Mouse (Mus musculus) lung, adult 2 months (tissue): ENCODE measurements around the gene Med11. TPM values are rescaled to one million over a fixed set of nuclear protein-coding genes. Genes with fewer than 3 reads are reported as not detected.
A peak's percentile ranks its signal among the peaks of the same experiment; 100 is the strongest.
"Not testable (repeated sequence)": the region's sequence is repeated elsewhere in the genome, so short reads cannot be mapped to it uniquely, and the experiment has no call there.

Experiments
- DNase-seq: peaks from one replicate; pipeline ENCODE4 v3.0.0; 2022
- H3K4me1 ChIP-seq: fragments of 200-500 bp; 2 replicates; pipeline ENCODE4 v1.6.1; 2011; ENCODE audit warnings: low read length; ENCODE audit not compliant: control insufficient read depth, insufficient read depth
- H3K4me3 ChIP-seq: fragments of 200-500 bp; replicated peaks from 2 replicates; pipeline ENCODE3; 2011; ENCODE audit warnings: low read depth, mild to moderate bottlenecking, control low read depth, low read length; ENCODE audit errors: extremely low read depth
- CTCF ChIP-seq: fragments of 200-500 bp; IDR thresholded peaks from 2 replicates; pipeline ENCODE4 v1.5.1; 2011; ENCODE audit warnings: mild to moderate bottlenecking, low read length, control low read depth; ENCODE audit not compliant: insufficient read depth
- POLR2A ChIP-seq: fragments of 200-500 bp; IDR thresholded peaks from 2 replicates; pipeline ENCODE4 v1.6.1; 2011; ENCODE audit warnings: low read depth, mild to moderate bottlenecking, control low read depth, low read length, borderline replicate concordance; ENCODE audit errors: extremely low read depth
- WGBS: fragments of 180-500 bp; shearing (Covaris S2); methylation state at CpG from one replicate; pipeline ENCODE4 v1.1.7; 2018; 5-methylcytosine and 5-hydroxymethylcytosine counted together
- polyA plus RNA-seq: library from polyadenylated mRNA; depleted of rRNA; stranded (reverse); fragments of >200 nt; gene quantifications from 2 replicates; pipeline ENCODE4 v1.2.3, GENCODE M21; 2012; rRNA removed

Med11 gene
- polyA plus RNA-seq = 21.6 and 26.9 TPM in 2 replicates

DNA sequence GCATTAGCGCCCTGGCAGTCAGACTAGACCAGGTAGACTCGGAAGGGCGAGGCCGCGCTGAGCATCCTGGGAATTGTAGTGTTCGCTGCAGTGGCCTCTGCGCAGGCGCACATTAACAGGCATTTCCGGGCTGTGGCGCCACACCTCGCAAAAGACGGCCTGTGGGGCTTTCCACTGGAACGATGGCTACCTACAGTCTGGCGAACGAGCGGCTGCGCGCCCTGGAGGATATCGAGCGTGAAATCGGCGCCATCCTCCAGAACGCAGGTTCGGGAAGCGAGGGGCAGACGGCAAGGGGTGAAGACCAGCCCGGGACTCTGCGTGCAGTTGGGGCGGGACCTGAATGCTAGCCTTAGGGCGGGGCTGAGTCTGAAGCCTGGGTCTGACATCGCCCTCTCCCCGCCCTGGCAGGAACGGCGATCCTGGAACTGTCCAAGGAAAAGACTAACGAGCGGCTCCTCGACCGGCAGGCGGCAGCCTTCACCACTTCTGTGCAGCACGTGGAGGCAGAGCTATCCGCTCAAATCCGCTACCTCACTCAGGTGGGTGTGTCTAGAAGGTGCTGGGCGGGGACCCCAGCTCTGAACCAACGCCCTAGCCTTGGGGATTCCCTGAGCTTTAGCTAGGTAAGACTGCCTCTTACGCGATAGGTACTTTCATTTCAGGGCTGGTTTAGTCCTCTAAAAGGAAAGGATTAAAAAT lies at the start of gene Med11:
Gene Med11, plus strand, starts transcription at position 123 of the 702 bp plus-strand sequence.
- TF ChIP-seq POLR2A (peak; percentile 88; the same call in 1 of the 2 replicates), CTCF (peak; percentile 83)
- peak; percentile 97 for DNase-seq
- WGBS = under 1% methylated on average over 46 of the region's 46 CpGs
- Histone ChIP-seq H3K4me3 (peak within 1 kb of the TSS; percentile 87), H3K4me1 (no peaks in the 10 kb centered on the region)

DNA sequence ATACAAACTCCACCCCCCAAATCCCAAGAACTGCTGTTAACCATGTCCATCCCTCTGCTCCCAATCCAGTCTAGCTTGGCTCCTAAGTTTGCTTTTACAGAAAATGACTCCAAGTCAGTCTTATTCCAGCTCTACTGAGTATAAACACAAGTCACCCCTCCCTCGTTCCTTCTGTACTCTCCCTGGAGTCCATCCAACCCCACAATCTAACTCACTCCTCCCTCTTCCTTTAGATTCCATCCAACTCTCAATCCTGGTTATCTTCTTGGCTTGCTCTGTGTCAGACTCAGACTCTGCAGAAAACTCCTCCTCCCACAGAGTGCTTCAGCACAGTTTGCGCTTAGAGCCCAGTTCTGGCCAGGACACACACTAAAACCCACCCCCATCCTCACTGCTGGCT lies 48.1 kb upstream of the Med11 start:
- no peak overlapping the region for H3K4me3 ChIP-seq
- TF ChIP-seq CTCF (no peak), POLR2A (no peak)
- DNase-seq = no peak
- WGBS = 46% methylated on average over 2 of the region's 2 CpGs
- no peaks in the 10 kb centered on the region; the same call in 1 of the 2 replicates for H3K4me1 ChIP-seq

DNA sequence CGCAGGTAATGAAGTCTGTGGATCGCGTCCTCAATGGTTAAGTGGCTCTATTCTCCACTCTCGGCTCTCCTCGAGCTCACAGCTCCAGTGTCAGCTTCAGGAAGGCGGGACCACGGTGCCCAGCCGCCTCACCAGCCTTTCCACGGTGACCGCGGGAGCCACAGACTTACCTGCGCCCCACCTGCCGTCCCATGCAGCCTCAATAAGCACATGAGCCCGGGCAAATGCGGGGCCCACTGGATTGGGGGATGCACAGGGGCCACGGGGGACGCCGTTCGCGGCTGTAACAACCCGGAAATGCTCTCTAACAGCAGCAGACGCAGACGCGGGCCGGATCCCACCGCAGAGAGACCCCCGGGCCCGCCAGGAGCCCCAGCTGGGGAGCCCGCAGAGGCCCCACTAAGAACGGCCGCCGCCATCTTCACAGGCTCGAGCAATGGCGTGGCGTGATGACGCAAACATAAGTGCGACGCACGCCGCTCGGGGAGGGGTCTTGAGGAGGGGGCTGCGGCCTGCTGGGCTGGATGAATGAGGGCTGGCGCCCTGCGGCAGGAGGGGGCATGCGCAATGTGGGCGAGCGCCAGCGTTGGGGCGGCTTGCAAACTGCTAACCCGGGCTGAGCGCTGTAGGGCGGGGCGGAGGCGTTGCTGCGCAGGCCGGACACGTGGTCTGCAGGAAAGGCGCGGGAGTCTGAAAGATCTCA lies 42.0 kb upstream of the Med11 start, which contains the start of gene Pelp1:
Gene Pelp1, minus strand, starts transcription at position 438 of the 703 bp plus-strand sequence.
- Histone ChIP-seq H3K4me1 (peaks cover 2% of the 10 kb centered on the region; the same call in 1 of the 2 replicates), H3K4me3 (peak within 1 kb of the TSS; percentile 95)
- peak; percentile 87 for DNase-seq
- TF ChIP-seq POLR2A (peak; percentile 66; the same call in 1 of the 2 replicates), CTCF (no peak)
- under 1% methylated on average over 59 of the region's 59 CpGs for WGBS

DNA sequence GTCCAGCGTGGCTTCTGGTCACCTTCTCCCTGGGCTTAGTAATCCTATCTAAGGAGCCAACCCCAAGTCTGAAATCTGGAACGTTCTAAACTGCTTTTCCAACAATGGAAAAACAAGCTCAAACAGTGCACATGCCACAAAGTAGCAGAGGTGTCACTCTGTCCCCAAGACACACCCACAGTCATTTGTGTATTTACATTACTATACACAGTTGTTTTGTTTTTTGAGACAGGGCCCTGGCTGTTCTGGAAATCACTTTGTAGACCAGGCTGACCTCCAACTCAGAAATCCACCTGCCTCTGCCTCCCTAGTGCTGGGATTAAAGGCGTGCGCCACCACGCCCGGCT lies 41.4 kb upstream of the Med11 start:
- WGBS = 60% methylated on average over 6 of the region's 6 CpGs
- no peak for DNase-seq
- Histone ChIP-seq H3K4me1 (peaks cover 2% of the 10 kb centered on the region; the same call in 1 of the 2 replicates), H3K4me3 (peak overlapping the region; percentile 95)
- no peak for TF ChIP-seq CTCF
- TF ChIP-seq POLR2A = no peak

DNA sequence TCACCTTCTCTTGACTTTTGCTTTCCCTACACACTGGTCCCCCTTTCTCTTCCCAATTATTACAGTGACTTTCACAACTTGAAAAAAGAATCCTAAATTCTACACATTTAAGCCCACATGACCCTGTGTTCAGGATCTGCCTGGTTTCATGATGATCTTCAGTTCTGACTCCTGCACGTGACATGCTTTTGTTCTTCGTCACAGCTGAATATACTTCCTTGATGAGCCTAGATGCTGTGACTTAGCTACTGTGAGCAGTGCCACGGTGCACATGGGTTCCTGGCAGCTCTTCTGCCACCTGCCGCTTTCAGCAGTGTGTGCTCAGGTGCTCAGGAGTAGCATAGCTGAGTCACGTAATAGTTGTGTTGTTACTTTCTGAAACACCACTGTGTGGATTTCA lies 39.1 kb upstream of the Med11 start:
- 64% methylated on average over 5 of the region's 5 CpGs for WGBS
- TF ChIP-seq CTCF (no peak), POLR2A (no peak)

DNA sequence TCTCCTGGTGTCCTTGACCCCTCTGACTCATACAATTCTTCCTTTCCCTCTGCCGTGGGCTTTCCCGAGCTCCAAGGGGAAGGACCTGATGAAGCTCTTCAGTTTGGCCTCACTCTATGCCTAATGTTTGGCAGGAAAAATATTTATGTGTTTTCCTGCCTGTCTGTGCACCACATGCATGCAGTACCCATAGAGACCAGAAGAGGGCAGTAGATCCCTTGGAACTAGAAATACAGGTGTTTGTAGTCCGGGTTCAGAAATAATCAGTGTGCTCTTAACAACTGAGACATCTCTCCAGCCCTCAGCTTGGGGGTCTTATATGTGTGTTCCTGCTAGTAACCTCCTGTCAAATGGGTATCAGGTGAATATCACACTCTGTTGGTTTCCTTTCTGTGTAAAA lies 37.8 kb upstream of the Med11 start:
- peak; percentile 48 for TF ChIP-seq CTCF
- no peak for TF ChIP-seq POLR2A
- peak; percentile 66 for DNase-seq
- H3K4me3 ChIP-seq = no peak overlapping the region
- WGBS = 4% methylated on average over 3 of the region's 3 CpGs
- 0 out of 2 replicates have a peak, but pooled peaks cover 2% of the 10 kb centered on the region for H3K4me1 ChIP-seq

More for the DNA sequence above, 39.1 kb upstream of the Med11 start:
- H3K4me3 ChIP-seq = no peak overlapping the region
- DNase-seq = no peak
- H3K4me1 ChIP-seq = peaks cover 2% of the 10 kb centered on the region; the same call in 1 of the 2 replicates

DNA sequence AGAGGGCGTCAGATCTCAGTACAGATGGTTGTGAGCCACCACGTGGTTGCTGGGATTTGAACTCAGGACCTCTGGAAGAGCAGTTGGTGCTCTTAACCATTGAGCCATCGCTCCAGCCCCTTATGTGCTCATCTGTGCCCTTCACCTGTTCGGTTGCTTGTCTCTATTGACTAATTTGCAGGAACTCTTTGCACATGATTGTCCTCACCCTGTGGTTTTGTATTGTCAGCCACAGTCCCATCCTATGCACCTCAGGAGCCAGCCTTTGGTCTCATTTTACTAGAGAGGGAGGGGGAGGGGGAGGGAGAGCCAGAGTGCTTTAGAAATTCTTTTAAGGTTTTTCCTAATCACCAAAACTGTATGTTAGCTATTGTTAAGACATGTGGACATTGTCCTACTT lies 33.5 kb upstream of the Med11 start:
- no peak for TF ChIP-seq POLR2A
- TF ChIP-seq CTCF = no peak
- H3K4me3 ChIP-seq = no peak overlapping the region
- no peaks in the 10 kb centered on the region for H3K4me1 ChIP-seq
- WGBS = 56% methylated on average over 4 of the region's 4 CpGs
- DNase-seq = no peak

DNA sequence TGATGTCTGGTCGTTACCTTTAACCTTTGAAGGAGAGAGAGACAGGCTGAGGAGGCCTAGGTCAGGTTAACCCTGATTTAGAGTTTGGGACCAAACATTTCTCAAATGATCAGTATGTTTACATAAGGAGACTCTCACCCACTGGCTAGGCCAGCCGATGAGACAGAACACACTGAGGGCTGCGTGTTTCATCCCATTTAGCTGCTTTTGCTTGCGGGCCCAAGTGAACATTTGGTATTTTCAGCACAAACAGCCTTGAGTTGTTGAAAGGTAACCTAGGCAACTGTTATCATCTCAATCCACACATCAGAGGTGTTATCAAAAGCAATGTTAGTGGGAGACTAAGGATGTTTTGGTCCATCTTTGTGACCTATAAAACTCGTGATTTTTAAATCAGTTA lies 32.2 kb upstream of the Med11 start:
- Histone ChIP-seq H3K4me1 (no peaks in the 10 kb centered on the region), H3K4me3 (no peak overlapping the region)
- 38% methylated on average over 5 of the region's 5 CpGs for WGBS
- TF ChIP-seq CTCF (no peak), POLR2A (no peak)
- DNase-seq = no peak

DNA sequence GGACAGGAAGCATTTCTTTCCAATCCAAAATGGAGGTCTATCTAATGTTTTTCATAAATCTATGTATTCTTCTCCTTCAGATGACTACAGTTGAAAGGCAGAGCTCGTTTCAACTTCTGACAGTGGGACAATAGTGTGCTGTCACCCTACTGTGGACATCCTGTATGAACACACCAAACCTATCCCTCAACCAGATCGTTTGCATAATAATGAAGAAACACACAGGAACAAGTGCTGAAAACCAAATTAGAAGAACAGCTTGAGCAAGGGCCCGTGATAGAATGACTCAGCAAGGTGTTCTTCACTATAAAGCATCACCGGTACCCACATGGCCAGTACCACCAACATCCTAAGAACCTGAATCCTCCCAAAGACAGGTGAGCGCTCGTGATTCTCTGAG lies 25.1 kb upstream of the Med11 start:
- 71% methylated on average over 6 of the region's 6 CpGs for WGBS
- H3K4me1 ChIP-seq, H3K4me3 ChIP-seq, DNase-seq: not testable (repeated sequence)

DNA sequence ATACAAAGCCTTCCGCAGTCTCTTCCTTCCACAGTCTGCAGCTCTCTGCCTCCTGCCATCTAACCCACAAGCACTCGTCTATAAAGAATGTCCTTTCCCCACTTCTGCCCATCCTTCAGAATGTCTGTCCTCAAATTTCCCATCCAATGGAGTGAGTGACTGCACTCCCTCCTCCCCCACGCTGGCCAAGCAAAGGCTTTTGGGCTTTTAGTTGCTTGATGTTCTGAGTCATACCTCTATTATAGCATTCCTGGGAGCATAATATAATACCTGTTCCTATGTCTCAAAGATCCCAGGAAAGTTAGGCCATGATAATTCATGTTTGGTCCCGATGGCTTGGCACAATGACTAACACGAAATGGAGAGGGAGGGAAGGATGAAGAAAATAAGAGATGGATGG lies 20.1 kb upstream of the Med11 start:
- no peak overlapping the region for H3K4me3 ChIP-seq
- TF ChIP-seq CTCF (no peak), POLR2A (no peak)
- 33% methylated on average over 5 of the region's 5 CpGs for WGBS
- DNase-seq = no peak
- H3K4me1 ChIP-seq = peaks cover 6% of the 10 kb centered on the region
